Mouse (Mus musculus): Measurements from ENCODE around the gene Bcl10. TPM values are rescaled to one million over a fixed set of nuclear protein-coding genes. Genes with fewer than 3 reads are reported as not detected.
A peak's percentile ranks its signal among the peaks of the same experiment; 100 is the strongest.

The Bcl10 gene
- total and polyA plus RNA-seq, 2 experiments from 2014 or later, result 32.8 to 36.4 TPM

DNA sequence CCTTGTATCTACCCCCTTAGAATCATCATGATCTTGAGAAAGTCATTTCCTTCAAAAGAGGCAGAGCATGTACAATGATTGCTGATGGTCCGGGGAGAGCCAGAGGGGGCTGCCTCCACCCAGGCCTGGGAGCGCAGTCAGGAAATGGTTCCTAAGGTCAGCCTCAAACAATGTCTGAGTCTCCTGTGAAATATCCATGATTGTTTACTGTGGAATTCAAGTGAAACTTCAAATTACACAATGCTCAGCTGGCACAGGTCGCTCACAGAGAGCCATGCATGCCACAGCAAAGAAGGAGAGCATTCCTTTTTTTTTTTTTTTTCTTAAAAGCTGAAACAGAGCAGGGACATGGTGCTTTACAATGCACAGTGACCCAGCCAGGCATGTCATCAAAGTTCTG is 30.2 kb upstream of the Bcl10 start:
- Histone ChIP-seq H3K4me1 (ENCODE audit: insufficient read depth, low read length) (no peaks in the 10 kb centered on the region; the same call in 1 of the 2 replicates), H3K4me3 (ENCODE audit: low read length) (no peak overlapping the region), H3K36me3 (ENCODE audit: insufficient read depth, low read length) (no peaks in the 10 kb centered on the region), H3K27me3 (ENCODE audit: insufficient read depth, low read length) (no peaks in the 10 kb centered on the region), H3K9ac (replicated peaks; ENCODE audit: low read length) (no peak overlapping the region), H3K27ac (no peak overlapping the region), H3K4me2 (ENCODE audit: low read depth, low read length) (no peak overlapping the region), H3K9me3 (ENCODE audit: low read length) (no peaks in the 10 kb centered on the region)
- ATAC-seq (no peak), DNase-seq (ENCODE audit: low spot score) (no peak)
- 82% methylated on average over 3 of the region's 3 CpGs for WGBS
- TF ChIP-seq CTCF (IDR thresholded peaks at IDR 0.05; ENCODE audit: low read depth), result no peak

GRCm38 (mm10) chr3:145894131-145894530 is 28.5 kb upstream of the Bcl10 start:
- Histone ChIP-seq H3K9ac (replicated peaks; ENCODE audit: low read length) (no peak overlapping the region), H3K4me3 (ENCODE audit: low read length) (no peak overlapping the region), H3K27ac (0 out of 2 replicates have a peak overlapping the region, but pooled peaks have one; percentile 5), H3K36me3 (ENCODE audit: insufficient read depth, low read length) (no peaks in the 10 kb centered on the region), H3K9me3 (ENCODE audit: low read length) (no peaks in the 10 kb centered on the region), H3K4me1 (ENCODE audit: insufficient read depth, low read length) (no peaks in the 10 kb centered on the region; the same call in 1 of the 2 replicates), H3K4me2 (ENCODE audit: low read depth, low read length) (no peak overlapping the region), H3K27me3 (ENCODE audit: insufficient read depth, low read length) (no peaks in the 10 kb centered on the region)
- TF ChIP-seq CTCF (IDR thresholded peaks at IDR 0.05; ENCODE audit: low read depth), result no peak
- WGBS, result 36% methylated on average over 12 of the region's 12 CpGs
- no peak for ATAC-seq
- DNase-seq (ENCODE audit: low spot score), result peak; percentile 30

DNA sequence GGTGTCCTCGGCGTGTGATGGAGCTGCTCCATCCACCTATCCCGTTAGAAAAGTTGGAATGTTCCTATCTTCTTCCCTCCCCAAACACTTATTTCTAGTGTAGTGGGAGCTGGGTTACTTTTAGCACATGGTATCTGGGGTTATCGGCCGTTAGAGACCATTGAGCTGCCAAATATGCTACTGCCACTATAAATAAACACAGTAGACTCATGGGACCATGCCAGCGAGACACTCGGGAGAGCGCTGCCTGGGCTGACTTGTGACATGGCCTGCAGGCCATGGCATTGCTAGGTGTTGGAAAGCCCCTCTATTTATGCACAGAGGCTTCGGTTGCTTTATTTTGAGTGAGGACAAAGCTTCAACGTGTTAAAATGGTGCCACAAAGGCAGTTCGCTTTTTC is 24.9 kb upstream of the Bcl10 start:
- ATAC-seq (no peak), DNase-seq (ENCODE audit: low spot score) (no peak)
- Histone ChIP-seq H3K4me3 (ENCODE audit: low read length) (no peak overlapping the region), H3K9ac (replicated peaks; ENCODE audit: low read length) (no peak overlapping the region), H3K36me3 (ENCODE audit: insufficient read depth, low read length) (no peaks in the 10 kb centered on the region), H3K27ac (no peak overlapping the region), H3K27me3 (ENCODE audit: insufficient read depth, low read length) (no peaks in the 10 kb centered on the region), H3K4me1 (ENCODE audit: insufficient read depth, low read length) (no peaks in the 10 kb centered on the region; the same call in 1 of the 2 replicates), H3K4me2 (ENCODE audit: low read depth, low read length) (no peak overlapping the region), H3K9me3 (ENCODE audit: low read length) (no peaks in the 10 kb centered on the region)
- TF ChIP-seq CTCF (IDR thresholded peaks at IDR 0.05; ENCODE audit: low read depth), result no peak
- 75% methylated on average over 11 of the region's 11 CpGs for WGBS

DNA sequence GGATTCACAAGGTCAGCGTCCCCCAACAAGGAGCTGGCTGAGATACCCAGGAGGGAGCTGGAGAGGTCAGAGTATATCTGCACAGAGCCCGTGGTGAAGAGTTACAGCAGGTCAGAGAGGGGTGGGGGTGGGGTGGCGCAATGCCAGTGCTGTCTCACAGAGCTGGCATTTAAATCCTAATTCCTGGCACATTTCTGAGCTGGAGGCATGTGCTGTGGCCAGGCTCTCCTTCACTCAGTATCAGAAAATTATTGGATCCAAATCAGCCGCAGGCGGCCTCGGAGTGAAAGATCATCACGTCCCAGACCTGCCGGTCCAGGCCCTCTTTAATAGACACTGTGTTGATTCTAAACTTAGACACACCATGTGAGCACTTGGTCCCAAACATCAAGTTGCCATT is 22.8 kb upstream of the Bcl10 start:
- 0 out of 2 replicates have a peak, but pooled peaks have one; percentile 14 for ATAC-seq
- no peak overlapping the region for H3K9ac ChIP-seq (replicated peaks; ENCODE audit: low read length)
- WGBS, result 51% methylated on average over 8 of the region's 8 CpGs
- H3K27ac ChIP-seq, result no peak overlapping the region
- no peak for TF ChIP-seq CTCF (IDR thresholded peaks at IDR 0.05; ENCODE audit: low read depth)
- H3K4me2 ChIP-seq (ENCODE audit: low read depth, low read length), result no peak overlapping the region
- DNase-seq (ENCODE audit: low spot score), result peak; percentile 44
- no peaks in the 10 kb centered on the region for H3K36me3 ChIP-seq (ENCODE audit: insufficient read depth, low read length)
- H3K4me1 ChIP-seq (ENCODE audit: insufficient read depth, low read length), result no peaks in the 10 kb centered on the region
- H3K4me3 ChIP-seq (ENCODE audit: low read length), result no peak overlapping the region
- no peaks in the 10 kb centered on the region for H3K9me3 ChIP-seq (ENCODE audit: low read length)
- H3K27me3 ChIP-seq (ENCODE audit: insufficient read depth, low read length), result no peaks in the 10 kb centered on the region

- Histone ChIP-seq H3K27me3 (ENCODE audit: insufficient read depth, low read length) (no peaks in the 10 kb centered on the region), H3K36me3 (ENCODE audit: insufficient read depth, low read length) (no peaks in the 10 kb centered on the region), H3K4me3 (ENCODE audit: low read length) (no peak overlapping the region), H3K9me3 (ENCODE audit: low read length) (no peaks in the 10 kb centered on the region), H3K9ac (replicated peaks; ENCODE audit: low read length) (no peak overlapping the region), H3K27ac (no peak overlapping the region), H3K4me2 (ENCODE audit: low read depth, low read length) (no peak overlapping the region), H3K4me1 (ENCODE audit: insufficient read depth, low read length) (no peaks in the 10 kb centered on the region)
- ATAC-seq (no peak), DNase-seq (ENCODE audit: low spot score) (no peak)
- WGBS, result 87% methylated on average over 8 of the region's 8 CpGs
- no peak for TF ChIP-seq CTCF (IDR thresholded peaks at IDR 0.05; ENCODE audit: low read depth)
These were observed 19.1 kb upstream of the Bcl10 start for GRCm38 (mm10) chr3:145903530-145903929.

- peak; percentile 78 for TF ChIP-seq CTCF (IDR thresholded peaks at IDR 0.05; ENCODE audit: low read depth)
- Histone ChIP-seq H3K4me1 (ENCODE audit: insufficient read depth, low read length) (no peaks in the 10 kb centered on the region), H3K27ac (no peak overlapping the region), H3K4me2 (ENCODE audit: low read depth, low read length) (peak overlapping the region; percentile 45; the same call in 1 of the 2 replicates), H3K9me3 (ENCODE audit: low read length) (no peaks in the 10 kb centered on the region), H3K9ac (replicated peaks; ENCODE audit: low read length) (no peak overlapping the region), H3K4me3 (ENCODE audit: low read length) (no peak overlapping the region; the same call in 1 of the 2 replicates), H3K27me3 (ENCODE audit: insufficient read depth, low read length) (no peaks in the 10 kb centered on the region), H3K36me3 (ENCODE audit: insufficient read depth, low read length) (no peaks in the 10 kb centered on the region)
- ATAC-seq, result peak; percentile 43
- DNase-seq (ENCODE audit: low spot score), result peak; percentile 88
- WGBS, result 47% methylated on average over 22 of the region's 22 CpGs
These were observed 17.5 kb upstream of the Bcl10 start for GRCm38 (mm10) chr3:145904850-145905776.

DNA sequence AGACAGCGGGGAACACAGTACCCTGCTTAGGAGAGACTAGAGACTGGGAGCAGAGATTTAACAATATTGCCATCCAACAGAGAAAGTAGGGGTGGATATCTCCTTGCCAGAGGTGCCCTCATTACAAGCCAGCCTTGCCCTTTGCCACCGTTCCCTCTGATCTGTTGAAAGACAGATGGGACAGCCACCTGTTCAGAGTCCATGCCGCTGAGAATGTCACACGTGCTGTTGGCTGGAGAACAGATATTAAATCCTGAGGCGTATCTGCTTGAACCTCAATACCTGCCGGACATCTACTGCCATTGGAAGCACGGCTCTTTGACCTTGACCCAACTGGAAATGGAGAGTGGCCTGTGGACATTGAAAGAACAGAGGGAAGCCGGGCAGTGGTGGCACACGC is 16.0 kb upstream of the Bcl10 start:
- TF ChIP-seq CTCF (IDR thresholded peaks at IDR 0.05; ENCODE audit: low read depth), result no peak
- no peak overlapping the region for H3K4me2 ChIP-seq (ENCODE audit: low read depth, low read length)
- H3K4me1 ChIP-seq (ENCODE audit: insufficient read depth, low read length), result no peaks in the 10 kb centered on the region
- H3K36me3 ChIP-seq (ENCODE audit: insufficient read depth, low read length), result no peaks in the 10 kb centered on the region
- no peak overlapping the region for H3K4me3 ChIP-seq (ENCODE audit: low read length)
- no peak overlapping the region for H3K9ac ChIP-seq (replicated peaks; ENCODE audit: low read length)
- DNase-seq (ENCODE audit: low spot score) (no peak), ATAC-seq (no peak)
- no peak overlapping the region for H3K27ac ChIP-seq
- 84% methylated on average over 9 of the region's 9 CpGs for WGBS
- H3K27me3 ChIP-seq (ENCODE audit: insufficient read depth, low read length), result no peaks in the 10 kb centered on the region
- no peaks in the 10 kb centered on the region for H3K9me3 ChIP-seq (ENCODE audit: low read length)
